Mouse (Mus musculus) embryonic fibroblast, embryonic 13.5 days (primary cell): ENCODE data around the gene Ltbp4. TPM values are rescaled to one million over a fixed set of nuclear protein-coding genes. Genes with fewer than 3 reads are reported as not detected.

Experiments used
- H3K27ac ChIP-seq: 2 replicates; pipeline ENCODE4 v1.5.1; 2012; ENCODE audit warnings: low read length, control low read depth, inconsistent platforms; ENCODE audit not compliant: insufficient read depth
- H3K4me1 ChIP-seq: 2 replicates; pipeline ENCODE4 v1.6.1; 2011; ENCODE audit warnings: low read length; ENCODE audit not compliant: control insufficient read depth, insufficient read depth
- H3K4me3 ChIP-seq: 2 replicates; pipeline ENCODE4 v1.5.1; 2011; ENCODE audit warnings: mild to moderate bottlenecking, control low read depth, low read length; ENCODE audit not compliant: insufficient read depth
- CTCF ChIP-seq: IDR thresholded peaks from 2 replicates; pipeline ENCODE4 v1.5.1; 2011; ENCODE audit warnings: mild to moderate bottlenecking, control low read depth, low read length, moderate library complexity, borderline replicate concordance; ENCODE audit not compliant: insufficient read depth
- POLR2A ChIP-seq: IDR thresholded peaks from 2 replicates; pipeline ENCODE4 v1.6.1; 2011; ENCODE audit warnings: low read depth, mild to moderate bottlenecking, control low read depth, low read length, moderate library complexity
- polyA plus RNA-seq: library from polyadenylated mRNA; stranded (reverse); fragments of >200 nt; gene quantifications from 2 replicates; pipeline ENCODE4 v1.2.4, GENCODE M21; 2011; ENCODE audit warnings: low read depth; ENCODE audit not compliant: missing spikeins, insufficient read length

The Ltbp4 gene
- polyA plus RNA-seq, 1 experiment: 46.5 TPM

DNA sequence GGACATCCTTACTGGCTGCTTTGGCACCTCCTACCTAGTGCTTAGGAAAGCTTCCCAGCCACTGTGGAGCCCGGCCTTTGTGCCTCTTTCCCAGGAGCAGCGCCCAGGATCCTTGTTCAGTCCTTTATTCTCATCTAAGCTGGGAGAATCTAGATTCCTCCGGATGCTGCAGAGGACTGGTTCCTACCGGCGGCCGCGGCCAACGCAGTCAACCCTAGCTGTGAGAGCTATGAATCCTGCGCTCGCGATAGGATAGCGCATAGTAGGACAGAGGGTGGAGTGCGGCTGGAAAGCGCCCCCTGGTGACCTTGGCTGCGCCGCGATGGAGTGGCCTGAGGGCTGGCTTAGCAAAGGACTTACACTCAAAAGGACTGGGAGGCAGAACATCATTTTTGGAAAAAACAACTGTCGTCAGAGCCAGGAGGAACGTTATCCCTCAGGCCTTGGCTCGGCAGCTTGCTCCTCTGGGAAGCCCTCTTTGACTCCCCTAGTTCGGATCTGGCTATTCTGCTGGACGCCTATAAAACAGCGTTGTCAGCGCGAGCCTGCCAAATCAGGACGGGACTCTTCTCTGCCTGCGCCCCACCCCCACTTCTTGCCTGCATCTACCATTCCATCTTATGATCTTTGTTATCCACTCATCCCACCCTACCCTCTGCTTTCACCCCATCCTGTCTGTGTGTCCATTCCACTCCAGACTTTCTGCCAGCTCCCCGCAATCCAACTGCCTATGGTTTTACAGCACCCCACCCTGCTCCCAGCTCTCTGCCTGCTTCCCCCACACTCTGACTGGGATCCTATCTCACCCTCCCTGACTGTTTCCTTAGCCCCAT lies 52.4 kb downstream of the Ltbp4 start:
- TF ChIP-seq POLR2A (no peak), CTCF (peak; percentile 55; the same call in 1 of the 2 replicates)
- Histone ChIP-seq H3K4me1 (no peaks in the 10 kb centered on the region), H3K4me3 (no peak overlapping the region), H3K27ac (no peak overlapping the region)

DNA sequence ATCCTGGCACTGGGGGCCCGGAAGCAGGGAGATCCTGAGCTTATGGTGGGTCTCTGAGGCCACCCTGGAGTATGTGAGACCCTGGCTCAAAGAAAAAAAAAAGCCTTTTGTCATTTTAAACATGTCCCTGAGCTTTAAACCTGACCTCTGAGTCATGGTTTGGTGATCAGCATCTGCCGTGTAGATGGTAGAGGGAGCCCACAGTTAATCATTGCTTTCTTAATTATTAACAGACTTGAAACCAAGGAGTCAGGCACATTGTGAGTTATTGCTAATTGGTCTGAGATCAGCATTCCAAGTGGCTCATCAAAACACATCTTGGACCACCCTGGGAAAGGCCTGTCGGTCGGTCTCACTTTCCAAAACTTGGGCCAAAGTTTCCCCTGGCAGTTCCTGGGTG lies 55.3 kb downstream of the Ltbp4 start:
- H3K4me3 ChIP-seq: no peak overlapping the region
- no peak overlapping the region for H3K27ac ChIP-seq
- no peaks in the 10 kb centered on the region for H3K4me1 ChIP-seq
- TF ChIP-seq POLR2A: no peak
- TF ChIP-seq CTCF: no peak

DNA sequence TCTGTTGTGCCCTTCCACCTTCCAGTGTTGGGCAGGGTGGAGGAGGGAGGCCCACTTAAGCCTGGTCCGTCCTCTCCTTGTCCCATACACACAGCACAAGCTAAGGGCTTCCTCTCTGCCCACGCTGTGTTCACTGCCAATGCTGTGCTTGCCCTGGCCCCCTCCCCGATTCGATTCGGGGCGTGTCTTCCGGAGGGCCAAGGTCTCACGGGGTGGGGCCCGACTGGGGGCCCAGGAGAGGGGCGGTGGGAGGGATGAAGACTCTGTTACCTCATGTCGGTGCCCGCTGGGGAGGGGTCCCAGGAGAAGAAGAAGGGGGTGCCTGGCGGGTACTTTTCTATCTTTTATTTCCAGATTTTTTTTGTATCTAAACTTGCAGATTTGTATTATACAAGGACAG lies 55.8 kb downstream of the Ltbp4 start:
- TF ChIP-seq POLR2A: no peak
- TF ChIP-seq CTCF: no peak
- Histone ChIP-seq H3K4me3 (no peak overlapping the region), H3K4me1 (no peaks in the 10 kb centered on the region), H3K27ac (no peak overlapping the region)

DNA sequence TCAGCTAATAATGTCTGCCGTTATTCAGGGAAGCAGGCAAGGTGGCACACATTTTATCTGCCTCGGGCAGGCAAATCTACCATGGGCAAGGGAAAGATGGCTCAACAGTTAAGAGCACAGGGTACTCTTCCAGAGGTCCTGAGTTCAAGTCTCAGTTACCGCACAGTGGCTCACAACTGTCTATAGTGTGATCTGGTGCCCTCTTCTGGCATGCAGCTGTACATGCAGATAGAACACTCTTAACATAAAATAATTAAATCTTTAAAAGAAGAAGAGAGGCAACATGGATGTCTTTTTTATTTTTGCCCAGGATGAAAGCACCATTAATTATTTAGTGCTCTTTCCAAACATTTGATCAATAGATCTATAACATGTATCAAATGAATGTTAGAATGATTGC lies 60.3 kb downstream of the Ltbp4 start:
- no peak for TF ChIP-seq POLR2A
- TF ChIP-seq CTCF: peak; percentile 35; the same call in 1 of the 2 replicates
- Histone ChIP-seq H3K4me1 (no peaks in the 10 kb centered on the region), H3K4me3 (no peak overlapping the region), H3K27ac (no peak overlapping the region)

DNA sequence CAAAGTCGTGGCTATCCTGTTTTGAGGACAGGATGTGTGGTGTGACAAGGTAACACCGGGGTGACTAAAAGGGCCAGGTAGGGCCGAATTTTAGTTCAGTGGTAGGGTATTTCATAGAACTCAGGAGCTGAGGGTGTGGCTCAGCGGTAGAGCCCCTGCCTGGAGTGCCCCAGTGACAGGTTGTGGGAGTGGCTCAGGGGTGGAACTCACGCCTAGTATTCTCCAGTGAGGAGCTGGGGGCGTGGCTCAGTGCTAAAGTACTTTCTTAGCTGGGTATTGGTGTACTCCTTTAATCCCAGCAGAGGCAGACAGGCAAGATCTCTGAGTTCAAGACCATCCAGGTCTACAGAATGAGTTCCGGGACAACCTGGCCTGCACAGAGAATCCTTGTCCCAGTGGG lies 61.5 kb downstream of the Ltbp4 start:
- Histone ChIP-seq H3K27ac (no peak overlapping the region), H3K4me3 (no peak overlapping the region), H3K4me1 (no peaks in the 10 kb centered on the region)
- TF ChIP-seq POLR2A (no peak), CTCF (no peak)

DNA sequence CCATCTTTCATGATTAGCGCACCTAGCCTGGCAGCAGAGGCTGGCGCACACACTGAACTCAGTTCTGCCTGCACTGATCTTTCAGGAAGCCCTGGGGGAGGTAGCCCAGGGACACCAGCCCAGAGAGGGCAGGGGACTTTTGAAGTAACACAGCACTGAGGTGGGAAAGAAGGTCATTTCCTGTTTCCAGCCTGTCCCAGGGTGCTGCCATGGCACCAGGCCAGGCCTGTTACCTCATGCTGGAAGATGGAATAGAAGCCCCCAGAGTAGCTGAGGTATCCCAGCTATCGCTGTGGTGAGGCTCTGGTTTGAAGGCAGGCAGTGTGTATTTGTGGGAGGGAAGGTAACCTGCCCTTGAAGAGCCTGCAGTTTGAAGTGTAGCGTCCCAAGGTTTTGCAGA lies 62.6 kb downstream of the Ltbp4 start:
- no peak for TF ChIP-seq POLR2A
- no peak for TF ChIP-seq CTCF
- H3K4me3 ChIP-seq: no peak overlapping the region
- no peaks in the 10 kb centered on the region for H3K4me1 ChIP-seq
- H3K27ac ChIP-seq: no peak overlapping the region

DNA sequence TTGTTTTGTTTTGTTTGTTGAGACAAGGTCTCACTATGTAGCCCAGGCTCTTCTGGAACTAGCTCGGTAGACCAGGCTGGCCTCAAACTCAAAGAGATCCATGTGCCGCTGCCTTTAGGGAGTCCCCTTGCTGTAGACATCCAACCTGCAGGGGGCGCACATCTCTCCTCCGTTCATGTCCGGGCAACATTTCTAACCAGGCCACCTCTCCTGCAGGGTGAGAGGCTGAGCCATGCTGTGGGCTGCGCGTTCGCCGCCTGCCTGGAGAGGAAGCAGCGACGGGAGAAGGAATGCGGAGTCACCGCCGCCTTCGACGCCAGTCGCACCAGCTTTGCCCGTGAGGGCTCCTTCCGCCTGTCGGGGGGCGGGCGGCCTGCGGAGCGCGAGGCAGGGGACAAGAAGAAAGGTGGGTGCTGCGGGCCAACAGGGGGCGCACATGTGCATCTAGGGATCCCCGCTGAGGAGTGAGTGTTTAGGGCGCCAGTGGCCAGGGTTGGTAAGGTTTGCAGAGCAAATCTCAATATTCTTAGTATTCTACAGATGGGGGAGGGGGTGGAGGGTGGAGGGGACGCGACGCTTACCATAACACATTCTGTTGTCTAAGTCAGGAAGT lies 63.6 kb downstream of the Ltbp4 start:
- no peak overlapping the region for H3K4me3 ChIP-seq

DNA sequence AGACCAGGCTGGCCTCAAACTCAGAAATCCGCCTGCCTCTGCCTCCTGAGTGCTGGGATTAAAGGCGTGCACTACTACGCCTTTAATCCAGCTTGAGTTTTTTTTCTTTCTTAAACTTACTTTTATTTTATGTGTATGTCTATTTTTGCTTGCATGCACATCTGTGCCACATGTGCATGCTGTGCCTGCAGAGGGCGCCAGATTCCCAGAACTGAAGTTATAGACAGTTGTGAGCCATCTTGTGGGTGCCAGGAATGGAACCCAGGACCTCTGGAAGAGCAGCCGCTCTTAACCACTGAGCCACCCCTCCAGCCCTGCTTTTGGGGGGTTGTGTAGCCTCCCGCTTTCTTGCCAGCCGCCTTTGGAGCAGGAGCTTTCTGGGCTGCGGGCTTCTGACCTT lies 66.1 kb downstream of the Ltbp4 start:
- H3K4me1 ChIP-seq: no peaks in the 10 kb centered on the region
- TF ChIP-seq CTCF: no peak; the same call in 1 of the 2 replicates

More for the DNA sequence above, 63.6 kb downstream of the Ltbp4 start:
- no peak overlapping the region for H3K27ac ChIP-seq
- TF ChIP-seq CTCF: peak; percentile 45; the same call in 1 of the 2 replicates
- no peak for TF ChIP-seq POLR2A
- H3K4me1 ChIP-seq: no peaks in the 10 kb centered on the region

DNA sequence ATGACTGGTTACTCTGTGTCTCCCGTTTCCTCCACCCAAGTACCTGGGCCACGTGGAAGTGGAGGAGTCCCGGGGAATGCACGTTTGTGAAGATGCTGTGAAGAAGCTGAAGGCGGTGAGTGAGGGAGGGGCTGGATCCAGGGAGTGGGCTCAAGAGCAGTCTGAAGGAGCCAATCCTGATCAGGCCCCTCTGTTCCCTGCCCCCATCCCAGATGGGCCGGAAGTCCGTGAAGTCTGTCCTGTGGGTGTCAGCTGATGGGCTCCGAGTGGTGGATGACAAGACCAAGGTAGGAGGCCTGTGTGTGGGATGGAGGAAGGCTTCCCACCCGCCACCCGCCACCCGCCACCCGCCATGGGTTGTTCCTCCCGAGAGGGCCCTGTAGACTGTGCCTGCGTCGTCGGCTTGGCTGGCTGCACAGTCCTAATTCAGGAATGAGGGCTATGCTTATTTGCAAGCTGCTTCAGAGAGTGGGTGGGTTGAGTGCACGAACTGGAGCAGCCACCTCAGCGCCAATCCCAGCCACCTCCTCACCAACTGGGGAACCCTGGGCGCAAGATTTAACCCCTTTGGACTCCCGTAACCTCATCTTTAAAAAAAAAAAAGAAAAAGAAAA lies 70.9 kb downstream of the Ltbp4 start:
- Histone ChIP-seq H3K27ac (no peak overlapping the region), H3K4me1 (peaks cover 3% of the 10 kb centered on the region; the same call in 1 of the 2 replicates), H3K4me3 (no peak overlapping the region)
- TF ChIP-seq POLR2A (no peak), CTCF (no peak)

More for the DNA sequence above, 66.1 kb downstream of the Ltbp4 start:
- no peak overlapping the region for H3K27ac ChIP-seq
- no peak overlapping the region for H3K4me3 ChIP-seq

DNA sequence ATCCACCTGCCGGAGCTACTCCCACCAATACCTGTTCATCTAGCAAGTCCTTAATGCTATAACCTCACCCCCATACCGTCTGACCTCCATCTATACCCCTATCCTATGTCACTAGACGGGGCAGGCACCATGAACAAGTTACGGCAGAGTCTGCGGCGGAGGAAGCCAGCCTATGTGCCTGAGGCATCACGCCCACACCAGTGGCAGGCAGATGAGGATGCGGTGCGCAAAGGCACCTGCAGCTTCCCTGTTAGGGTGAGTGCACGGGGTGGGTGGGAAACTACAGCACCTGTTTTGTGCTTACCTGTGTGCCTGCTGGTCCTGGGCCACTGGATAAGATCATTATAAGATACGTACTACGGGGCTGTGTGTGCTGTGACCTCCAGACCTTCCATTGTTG lies 72.7 kb downstream of the Ltbp4 start:
- Histone ChIP-seq H3K4me3 (no peak overlapping the region), H3K4me1 (peaks cover 5% of the 10 kb centered on the region; the same call in 1 of the 2 replicates), H3K27ac (no peak overlapping the region)
- TF ChIP-seq CTCF: no peak
- TF ChIP-seq POLR2A: no peak; the same call in 1 of the 2 replicates
